Mouse (Mus musculus) thymus, postnatal 0 days (tissue): ENCODE data around the gene E130114P18Rik. TPM values are rescaled to one million over a fixed set of nuclear protein-coding genes. Genes with fewer than 3 reads are reported as not detected.
A peak's percentile ranks its signal among the peaks of the same experiment; 100 is the strongest.

ENCODE experiments used
- DNase-seq: peaks from one replicate; pipeline ENCODE4 v3.0.0-alpha.2; 2015; ENCODE audit warnings: low spot score
- polyA plus RNA-seq: library from polyadenylated mRNA; unstranded; fragments of >200 nt; fragmentation: Nextera tagmentation; extraction: Ambion mirVana; gene quantifications from 2 replicates; pipeline ENCODE4 v1.2.1, GENCODE M21; 2015

Gene E130114P18Rik
- polyA plus RNA-seq, 1 experiment from 2014 or later = 0.79 TPM

- DNase-seq = no peak
These were observed 529 bp upstream of the E130114P18Rik start for GRCm38 (mm10) chr4:97778211-97779002.

- DNase-seq = peak; percentile 27
These were observed 685 bp downstream of the E130114P18Rik start for GRCm38 (mm10) chr4:97777081-97777705.

- DNase-seq = no peak
These were observed 1.3 kb downstream of the E130114P18Rik start for GRCm38 (mm10) chr4:97776388-97777080.

- no peak for DNase-seq
These were observed 2.2 kb downstream of the E130114P18Rik start for GRCm38 (mm10) chr4:97775494-97776265.

- DNase-seq = peak; percentile 28
These were observed 2.8 kb downstream of the E130114P18Rik start for GRCm38 (mm10) chr4:97775059-97775458.

GRCm38 (mm10) chr4:97774446-97774950 is 3.4 kb downstream of the E130114P18Rik start:
- no peak for DNase-seq

GRCm38 (mm10) chr4:97773791-97774190 is 4.1 kb downstream of the E130114P18Rik start:
- DNase-seq = no peak

- peak; percentile 95 for DNase-seq
These were observed 4.7 kb downstream of the E130114P18Rik start for GRCm38 (mm10) chr4:97773110-97773593.

GRCm38 (mm10) chr4:97772641-97773040 is 5.2 kb downstream of the E130114P18Rik start, which contains the start of gene Nfia:
Nfia (plus strand) TSS chr4:97772734.
- no peak for DNase-seq

GRCm38 (mm10) chr4:97772084-97772484 is 5.8 kb downstream of the E130114P18Rik start:
- DNase-seq = peak; percentile 96

- DNase-seq = no peak
These were observed 6.5 kb downstream of the E130114P18Rik start for GRCm38 (mm10) chr4:97771426-97771825.

GRCm38 (mm10) chr4:97769861-97770260 is 8.0 kb downstream of the E130114P18Rik start:
- no peak for DNase-seq

GRCm38 (mm10) chr4:97767516-97767915 is 10.4 kb downstream of the E130114P18Rik start:
- no peak for DNase-seq

- DNase-seq = no peak
These were observed 10.9 kb downstream of the E130114P18Rik start for GRCm38 (mm10) chr4:97767025-97767424.

GRCm38 (mm10) chr4:97766100-97766499 is 11.8 kb downstream of the E130114P18Rik start:
- DNase-seq = no peak

- no peak for DNase-seq
These were observed 12.4 kb downstream of the E130114P18Rik start for GRCm38 (mm10) chr4:97765341-97766020.

GRCm38 (mm10) chr4:97764616-97765015 is 13.3 kb downstream of the E130114P18Rik start:
- no peak for DNase-seq

GRCm38 (mm10) chr4:97758661-97759060 is 19.2 kb downstream of the E130114P18Rik start:
- no peak for DNase-seq

GRCm38 (mm10) chr4:97757978-97758461 is 19.9 kb downstream of the E130114P18Rik start:
- no peak for DNase-seq
